Mouse (Mus musculus) MEL (cell line): Measurements from ENCODE around the gene Mrps27.

ENCODE experiments used
- CTCF ChIP-seq, 3 experiments: IDR thresholded peaks in 2 of 3; conservative IDR thresholded peaks in 1 of 3; 2 replicates each; pipeline ENCODE4 v1.5.1; 2011 to 2012; ENCODE audit warnings: low read length in 3 of 3, low read depth in 2 of 3, mild to moderate bottlenecking in 2 of 3, improper control_type of control experiment in 1 of 3, inconsistent platforms in 1 of 3, mixed read lengths in 1 of 3, moderate library complexity in 1 of 3; ENCODE audit not compliant: control insufficient read depth in 1 of 3, insufficient read depth in 1 of 3, poor library complexity in 1 of 3, severe bottlenecking in 1 of 3
- ELF1 ChIP-seq: IDR thresholded peaks from 2 replicates; pipeline ENCODE4 v1.6.1; 2014; ENCODE audit warnings: low read depth, mild to moderate bottlenecking, inconsistent platforms, low read length, improper control_type of control experiment, moderate library complexity

DNA sequence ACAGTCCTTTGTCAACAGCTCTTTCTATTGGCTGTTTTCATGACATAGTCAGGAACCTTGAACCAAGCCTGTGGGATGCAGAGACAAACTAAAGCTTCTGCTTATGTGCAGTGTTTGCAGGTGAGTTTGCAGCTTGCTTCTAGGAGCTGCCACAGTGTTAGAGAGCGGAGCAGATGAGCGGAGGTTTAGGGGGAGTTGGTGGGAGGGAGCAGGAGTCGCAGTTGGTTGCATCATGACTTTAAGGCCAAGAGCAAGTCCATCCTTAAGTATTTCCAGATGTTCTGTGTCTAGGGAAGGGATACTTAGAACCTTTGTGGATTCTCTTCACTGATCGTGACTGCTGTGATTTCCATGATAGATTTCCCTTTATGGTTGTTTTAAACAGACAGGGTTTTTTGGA, 29.6 kb downstream of the Mrps27 start:
- TF ChIP-seq ELF1 (no peak), CTCF (IDR thresholded peaks at IDR 0.05 in 2 of 3, conservative IDR thresholded peaks at IDR 0.05 in 1 of 3; ENCODE audit: control insufficient read depth in 1 of 3, insufficient read depth in 1 of 3, low read depth in 2 of 3, low read length in 3 of 3, poor library complexity in 1 of 3, severe bottlenecking in 1 of 3) (no peak)
